21 mouse cellular contexts compared by ENCODE assay signal in genomic region chr5:112416673-112417072, GRCm38 (mm10). TPM values are rescaled to one million over a fixed set of nuclear protein-coding genes. Genes with fewer than 3 reads are reported as not detected.
DNase-seq lines count a peak whose midpoint lies in the region; ATAC-seq and TF ChIP-seq lines count a peak whose summit lies in the region.
"Had no signal": no experiment of that assay in that cellular context is flagged by ENCODE, and none has a peak within 500 bp of the region (broad histone marks: within the 10 kb centered on the region; RNA-seq: fewer than 3 reads in every experiment).

No protein-coding gene starts in this region.

- 0 out of 2 replicates have a peak overlapping the region, but pooled peaks have one; percentile 31 for H3K27ac ChIP-seq in forebrain, embryonic 12.5 days
- H3K27ac ChIP-seq in forebrain, embryonic 15.5 days (replicated peaks): no peak overlapping the region
- peak overlapping the region; percentile 69 for H3K27ac ChIP-seq in hindbrain, embryonic 15.5 days (replicated peaks)
- peak overlapping the region; percentile 75 for H3K27ac ChIP-seq in midbrain, embryonic 16.5 days (ENCODE audit: low read length)
- H3K27ac ChIP-seq in lung, postnatal 0 days (ENCODE audit: low read length): no peak overlapping the region
- H3K27ac ChIP-seq: embryonic facial prominence, embryonic 15.5 days; intestine, embryonic 15.5 days; macrophage had no signal

- no peak overlapping the region for H3K4me2 ChIP-seq in forebrain, embryonic 12.5 days
- H3K4me2 ChIP-seq in forebrain, embryonic 15.5 days (replicated peaks): no peak overlapping the region
- H3K4me2 ChIP-seq in hindbrain, embryonic 15.5 days: no peak overlapping the region
- no peak overlapping the region for H3K4me2 ChIP-seq in midbrain, embryonic 16.5 days (ENCODE audit: low read length)
- no peak overlapping the region for H3K4me2 ChIP-seq in lung, postnatal 0 days (replicated peaks; ENCODE audit: low read depth, low read length)
- H3K4me2 ChIP-seq: embryonic facial prominence, embryonic 15.5 days; forebrain, embryonic 13.5 days; intestine, embryonic 15.5 days had no signal

- TF ChIP-seq POLR2A in brain, embryonic 14.5 days (IDR thresholded peaks at IDR 0.05; ENCODE audit: borderline replicate concordance, extremely low read depth, insufficient read depth, insufficient read length, poor library complexity, severe bottlenecking): no peak

- no peak for TF ChIP-seq CTCF in brain, embryonic 14.5 days (IDR thresholded peaks at IDR 0.05; ENCODE audit: borderline replicate concordance, extremely low read depth, insufficient read depth, insufficient read length)
- no peak for TF ChIP-seq CTCF in lung, postnatal 0 days (IDR thresholded peaks at IDR 0.05)

- no peak overlapping the region for H3K4me3 ChIP-seq in forebrain, embryonic 12.5 days (replicated peaks)
- H3K4me3 ChIP-seq in forebrain, embryonic 15.5 days: no peak overlapping the region
- no peak overlapping the region for H3K4me3 ChIP-seq in hindbrain, embryonic 15.5 days
- no peak overlapping the region for H3K4me3 ChIP-seq in midbrain, embryonic 16.5 days (ENCODE audit: low read depth, low read length)
- H3K4me3 ChIP-seq in lung, postnatal 0 days (ENCODE audit: low read depth, low read length): no peak overlapping the region
- H3K4me3 ChIP-seq: embryonic facial prominence, embryonic 15.5 days; forebrain, embryonic 13.5 days; intestine, embryonic 15.5 days had no signal

- H3K36me3 ChIP-seq in forebrain, embryonic 12.5 days (replicated peaks): no peaks in the 10 kb centered on the region
- H3K36me3 ChIP-seq in forebrain, embryonic 15.5 days: peaks cover 11% of the 10 kb centered on the region; the same call in 1 of the 2 replicates
- H3K36me3 ChIP-seq in hindbrain, embryonic 15.5 days: peaks cover 13% of the 10 kb centered on the region; the same call in 1 of the 2 replicates
- H3K36me3 ChIP-seq in midbrain, embryonic 16.5 days (ENCODE audit: control insufficient read depth, insufficient read depth, low read length): peaks cover 4% of the 10 kb centered on the region
- no peaks in the 10 kb centered on the region for H3K36me3 ChIP-seq in lung, postnatal 0 days (ENCODE audit: insufficient read depth, low read length)
- H3K36me3 ChIP-seq: embryonic facial prominence, embryonic 15.5 days; intestine, embryonic 15.5 days had no signal

- H3K27me3 ChIP-seq in forebrain, embryonic 12.5 days: peaks cover 9% of the 10 kb centered on the region; the same call in 1 of the 2 replicates
- no peaks in the 10 kb centered on the region for H3K27me3 ChIP-seq in forebrain, embryonic 15.5 days
- H3K27me3 ChIP-seq in hindbrain, embryonic 15.5 days: no peaks in the 10 kb centered on the region
- H3K27me3 ChIP-seq in midbrain, embryonic 16.5 days (ENCODE audit: control insufficient read depth, insufficient read depth, low read depth, low read length): no peaks in the 10 kb centered on the region
- no peaks in the 10 kb centered on the region for H3K27me3 ChIP-seq in lung, postnatal 0 days (replicated peaks; ENCODE audit: insufficient read depth, low read length)

- no peak for TF ChIP-seq EP300 in lung, postnatal 0 days (IDR thresholded peaks at IDR 0.05)

- peak; percentile 58 for ATAC-seq in forebrain, embryonic 12.5 days (ENCODE audit: low FRiP score)
- ATAC-seq in forebrain, embryonic 15.5 days (replicated peaks): no peak
- ATAC-seq in hindbrain, embryonic 15.5 days (ENCODE audit: low FRiP score, low read depth): peak; percentile 39
- ATAC-seq in midbrain, embryonic 16.5 days: peak; percentile 40; the same call in 1 of the 2 replicates
- no peak for ATAC-seq in lung, postnatal 0 days
- ATAC-seq: activated CD4-positive, CD25-positive, alpha-beta regulatory T cell, adult 4 months; forebrain, embryonic 13.5 days; intestine, embryonic 15.5 days had no signal

- DNase-seq in brain, embryonic 14.5 days (ENCODE audit: low read depth): peak; percentile 81
- no peak for DNase-seq in urinary bladder, postnatal 14 days (ENCODE audit: low spot score)
- DNase-seq in urinary bladder, postnatal 25 days (ENCODE audit: low spot score): no peak
- DNase-seq in lung, postnatal 0 days (ENCODE audit: low spot score): no peak
- DNase-seq: adrenal gland, postnatal 36 days; cerebellum, postnatal 14 days; gastrocnemius, postnatal 10 days; heart, postnatal 10 days; kidney, postnatal 10 days; liver; lung, adult 2 months; thymus, postnatal 14 days had no signal

- 60% methylated on average over 5 of the region's 5 CpGs for WGBS in forebrain, embryonic 12.5 days
- WGBS in forebrain, embryonic 15.5 days: 48% methylated on average over 5 of the region's 5 CpGs
- WGBS in hindbrain, embryonic 15.5 days: 26% methylated on average over 5 of the region's 5 CpGs
- WGBS in midbrain, embryonic 16.5 days: 20% methylated on average over 5 of the region's 5 CpGs
- 71% methylated on average over 5 of the region's 5 CpGs for WGBS in lung, postnatal 0 days

- H3K4me1 ChIP-seq in forebrain, embryonic 12.5 days: peaks cover 30% of the 10 kb centered on the region
- peaks cover 8% of the 10 kb centered on the region for H3K4me1 ChIP-seq in forebrain, embryonic 15.5 days
- H3K4me1 ChIP-seq in hindbrain, embryonic 15.5 days (replicated peaks): peaks cover 30% of the 10 kb centered on the region
- peaks cover 30% of the 10 kb centered on the region for H3K4me1 ChIP-seq in midbrain, embryonic 16.5 days (ENCODE audit: control insufficient read depth, insufficient read depth, low read length)
- no peaks in the 10 kb centered on the region for H3K4me1 ChIP-seq in lung, postnatal 0 days (ENCODE audit: insufficient read depth, low read depth, low read length)
- H3K4me1 ChIP-seq: intestine, embryonic 15.5 days had no signal

- no peaks in the 10 kb centered on the region; the same call in 1 of the 2 replicates for H3K9me3 ChIP-seq in forebrain, embryonic 12.5 days
- H3K9me3 ChIP-seq in forebrain, embryonic 15.5 days: no peaks in the 10 kb centered on the region
- no peaks in the 10 kb centered on the region for H3K9me3 ChIP-seq in hindbrain, embryonic 15.5 days
- H3K9me3 ChIP-seq in midbrain, embryonic 16.5 days (replicated peaks; ENCODE audit: control insufficient read depth, low read length, poor library complexity, severe bottlenecking): no peaks in the 10 kb centered on the region
- H3K9me3 ChIP-seq in lung, postnatal 0 days (ENCODE audit: low read length): no peaks in the 10 kb centered on the region; the same call in 1 of the 2 replicates
- H3K9me3 ChIP-seq: embryonic facial prominence, embryonic 15.5 days; forebrain, embryonic 13.5 days; intestine, embryonic 15.5 days had no signal

- H3K9ac ChIP-seq in forebrain, embryonic 12.5 days: no peak overlapping the region
- no peak overlapping the region for H3K9ac ChIP-seq in forebrain, embryonic 15.5 days (replicated peaks)
- no peak overlapping the region for H3K9ac ChIP-seq in hindbrain, embryonic 15.5 days
- H3K9ac ChIP-seq in midbrain, embryonic 16.5 days (ENCODE audit: low read depth, low read length): peak overlapping the region; percentile 45; the same call in 1 of the 2 replicates
- H3K9ac ChIP-seq in lung, postnatal 0 days (replicated peaks; ENCODE audit: low read depth): no peak overlapping the region
- H3K9ac ChIP-seq: embryonic facial prominence, embryonic 15.5 days; forebrain, embryonic 13.5 days; intestine, embryonic 15.5 days had no signal

RNA-seq across cellular contexts. Expression of gene Asphd2, which starts 22.0 kb away (rescaled TPM):
- polyA plus RNA-seq in forebrain, embryonic 12.5 days (2016; fragmentation: Nextera tagmentation; extraction: Ambion mirVana): 38.6 and 57.3 TPM in 2 replicates
- 81.7 and 91.9 TPM in 2 replicates for polyA plus RNA-seq in forebrain, embryonic 15.5 days (2015; fragmentation: Nextera tagmentation; extraction: Ambion mirVana)
- polyA plus RNA-seq in brain, embryonic 14.5 days (2012; rRNA removed): 120 and 140 TPM in 2 replicates
- 104 and 106 TPM in 2 replicates for polyA plus RNA-seq in hindbrain, embryonic 15.5 days (2015; fragmentation: Nextera tagmentation; extraction: Ambion mirVana)
- 58.8 and 66.2 TPM in 2 replicates for polyA plus RNA-seq in midbrain, embryonic 16.5 days (2015; fragmentation: Nextera tagmentation; extraction: Ambion mirVana)
- 1.9 and 2.0 TPM in 2 replicates for polyA plus RNA-seq in lung, postnatal 0 days (2015; fragmentation: Nextera tagmentation; extraction: Ambion mirVana)
- polyA plus RNA-seq: activated CD4-positive, CD25-positive, alpha-beta regulatory T cell, adult 4 months; macrophage had no signal

RNA-seq across cellular contexts. Expression of gene Gm6588, which starts 32.6 kb away (rescaled TPM):
- polyA plus RNA-seq in forebrain, embryonic 12.5 days (2016; fragmentation: Nextera tagmentation; extraction: Ambion mirVana): 0.57 and 0.65 TPM in 2 replicates
- 0.84 and 1.0 TPM in 2 replicates for polyA plus RNA-seq in forebrain, embryonic 15.5 days (2015; fragmentation: Nextera tagmentation; extraction: Ambion mirVana)
- not detected in 2 replicates for polyA plus RNA-seq in brain, embryonic 14.5 days (2012; rRNA removed)
- polyA plus RNA-seq in hindbrain, embryonic 15.5 days (2015; fragmentation: Nextera tagmentation; extraction: Ambion mirVana): 0.63 and 1.0 TPM in 2 replicates
- 1.0 and 1.6 TPM in 2 replicates for polyA plus RNA-seq in midbrain, embryonic 16.5 days (2015; fragmentation: Nextera tagmentation; extraction: Ambion mirVana)
- not detected in 2 replicates for polyA plus RNA-seq in lung, postnatal 0 days (2015; fragmentation: Nextera tagmentation; extraction: Ambion mirVana)
- polyA plus RNA-seq: activated CD4-positive, CD25-positive, alpha-beta regulatory T cell, adult 4 months; embryonic facial prominence, embryonic 15.5 days; intestine, embryonic 15.5 days; lung, adult 2 months; macrophage had no signal

Comparison
In these comparisons a context has a peak if more than half of its experiments do, and no peak if none do; other contexts are left out.
1. ATAC-seq: peak in forebrain, embryonic 12.5 days (single experiment), hindbrain, embryonic 15.5 days (single experiment) and midbrain, embryonic 16.5 days (single experiment); none in forebrain, embryonic 15.5 days (single experiment) and lung, postnatal 0 days (single experiment).
2. H3K27ac ChIP-seq: peak in forebrain, embryonic 12.5 days (single experiment), hindbrain, embryonic 15.5 days (single experiment) and midbrain, embryonic 16.5 days (single experiment); none in forebrain, embryonic 15.5 days (single experiment) and lung, postnatal 0 days (single experiment).
3. RNA of gene Asphd2, which starts 22.0 kb away (polyA plus RNA-seq): 120 to 140 TPM in brain, embryonic 14.5 days, 104 to 106 TPM in hindbrain, embryonic 15.5 days, 81.7 to 91.9 TPM in forebrain, embryonic 15.5 days, 58.8 to 66.2 TPM in midbrain, embryonic 16.5 days and 38.6 to 57.3 TPM in forebrain, embryonic 12.5 days; 1.9 to 2.0 TPM in lung, postnatal 0 days; every median in the first group is over 10 times any median in the second.